25 mouse cellular contexts compared by ENCODE assay signal in genomic region chr3:115515645-115516044, GRCm38 (mm10).
DNase-seq lines count a peak whose midpoint lies in the region; ATAC-seq and TF ChIP-seq lines count a peak whose summit lies in the region.
"Had no signal": no experiment of that assay in that cellular context is flagged by ENCODE, and none has a peak within 500 bp of the region (broad histone marks: within the 10 kb centered on the region; RNA-seq: fewer than 3 reads in every experiment).

No protein-coding gene starts in this region.

- no peaks in the 10 kb centered on the region for H3K9me3 ChIP-seq in forebrain, embryonic 13.5 days (replicated peaks)
- H3K9me3 ChIP-seq in forebrain, embryonic 11.5 days (ENCODE audit: control insufficient read depth, low read length) = no peaks in the 10 kb centered on the region
- no peaks in the 10 kb centered on the region for H3K9me3 ChIP-seq in forebrain, embryonic 15.5 days
- H3K9me3 ChIP-seq in forebrain, embryonic 10.5 days = no peaks in the 10 kb centered on the region
- no peaks in the 10 kb centered on the region for H3K9me3 ChIP-seq in forebrain, postnatal 0 days (ENCODE audit: low read length)
- H3K9me3 ChIP-seq: embryonic facial prominence, embryonic 12.5 days; G1E had no signal

- TF ChIP-seq CTCF in forebrain, postnatal 0 days (IDR thresholded peaks at IDR 0.05; ENCODE audit: low read depth) = no peak
- no peak for TF ChIP-seq CTCF in left cerebral cortex, adult 2 months (IDR thresholded peaks at IDR 0.05)

- no peak overlapping the region for H3K4me3 ChIP-seq in forebrain, embryonic 13.5 days
- H3K4me3 ChIP-seq in forebrain, embryonic 11.5 days (ENCODE audit: low read depth, low read length) = no peak overlapping the region
- no peak overlapping the region for H3K4me3 ChIP-seq in forebrain, embryonic 15.5 days
- no peak overlapping the region for H3K4me3 ChIP-seq in forebrain, embryonic 10.5 days
- H3K4me3 ChIP-seq in forebrain, postnatal 0 days (ENCODE audit: low read depth, low read length) = no peak overlapping the region
- no peak overlapping the region for H3K4me3 ChIP-seq in left cerebral cortex, adult 2 months
- H3K4me3 ChIP-seq: embryonic facial prominence, embryonic 12.5 days had no signal

- no peak overlapping the region for H3K4me2 ChIP-seq in forebrain, embryonic 13.5 days
- H3K4me2 ChIP-seq in forebrain, embryonic 11.5 days (ENCODE audit: low read depth, low read length, severe bottlenecking) = no peak overlapping the region
- no peak overlapping the region for H3K4me2 ChIP-seq in forebrain, embryonic 15.5 days (replicated peaks)
- H3K4me2 ChIP-seq in forebrain, postnatal 0 days (ENCODE audit: low read depth) = no peak overlapping the region
- H3K4me2 ChIP-seq: embryonic facial prominence, embryonic 12.5 days had no signal

- 73% methylated on average over 4 of the region's 4 CpGs for WGBS in forebrain, embryonic 13.5 days
- 88% methylated on average over 4 of the region's 4 CpGs for WGBS in forebrain, embryonic 11.5 days
- 44% methylated on average over 4 of the region's 4 CpGs for WGBS in forebrain, embryonic 15.5 days
- WGBS in forebrain, embryonic 10.5 days = 90% methylated on average over 4 of the region's 4 CpGs
- 45% methylated on average over 4 of the region's 4 CpGs for WGBS in forebrain, postnatal 0 days

- no peaks in the 10 kb centered on the region for H3K36me3 ChIP-seq in forebrain, embryonic 13.5 days (ENCODE audit: poor library complexity, severe bottlenecking)
- H3K36me3 ChIP-seq in forebrain, embryonic 11.5 days (ENCODE audit: control insufficient read depth, insufficient read depth, low read length) = no peaks in the 10 kb centered on the region
- no peaks in the 10 kb centered on the region for H3K36me3 ChIP-seq in forebrain, embryonic 15.5 days
- H3K36me3 ChIP-seq in forebrain, embryonic 10.5 days (replicated peaks) = no peaks in the 10 kb centered on the region
- no peaks in the 10 kb centered on the region for H3K36me3 ChIP-seq in forebrain, postnatal 0 days (ENCODE audit: insufficient read depth)
- H3K36me3 ChIP-seq: embryonic facial prominence, embryonic 12.5 days; G1E had no signal

- no peaks in the 10 kb centered on the region for H3K4me1 ChIP-seq in forebrain, embryonic 13.5 days
- no peaks in the 10 kb centered on the region for H3K4me1 ChIP-seq in forebrain, embryonic 11.5 days (replicated peaks; ENCODE audit: control insufficient read depth, insufficient read depth, low read length)
- H3K4me1 ChIP-seq in forebrain, embryonic 15.5 days = no peaks in the 10 kb centered on the region
- no peaks in the 10 kb centered on the region for H3K4me1 ChIP-seq in forebrain, embryonic 10.5 days
- H3K4me1 ChIP-seq in forebrain, postnatal 0 days (ENCODE audit: insufficient read depth) = no peaks in the 10 kb centered on the region
- H3K4me1 ChIP-seq: embryonic facial prominence, embryonic 12.5 days had no signal

- no peak overlapping the region for H3K27ac ChIP-seq in forebrain, embryonic 13.5 days
- no peak overlapping the region for H3K27ac ChIP-seq in forebrain, embryonic 11.5 days (ENCODE audit: low read depth, low read length)
- no peak overlapping the region for H3K27ac ChIP-seq in forebrain, embryonic 15.5 days (replicated peaks)
- H3K27ac ChIP-seq in forebrain, embryonic 10.5 days = no peak overlapping the region
- H3K27ac ChIP-seq in forebrain, postnatal 0 days (ENCODE audit: low read depth, low read length) = no peak overlapping the region
- H3K27ac ChIP-seq in left cerebral cortex, adult 2 months = no peak overlapping the region
- H3K27ac ChIP-seq: embryonic facial prominence, embryonic 12.5 days had no signal

- H3K9ac ChIP-seq in forebrain, embryonic 13.5 days = no peak overlapping the region
- no peak overlapping the region for H3K9ac ChIP-seq in forebrain, embryonic 11.5 days (ENCODE audit: low read length)
- H3K9ac ChIP-seq in forebrain, embryonic 15.5 days (replicated peaks) = no peak overlapping the region
- no peak overlapping the region for H3K9ac ChIP-seq in forebrain, postnatal 0 days
- H3K9ac ChIP-seq: embryonic facial prominence, embryonic 12.5 days had no signal

- no peaks in the 10 kb centered on the region for H3K27me3 ChIP-seq in forebrain, embryonic 13.5 days
- no peaks in the 10 kb centered on the region for H3K27me3 ChIP-seq in forebrain, embryonic 11.5 days (ENCODE audit: control insufficient read depth, insufficient read depth, low read length)
- no peaks in the 10 kb centered on the region for H3K27me3 ChIP-seq in forebrain, embryonic 15.5 days
- no peaks in the 10 kb centered on the region for H3K27me3 ChIP-seq in forebrain, embryonic 10.5 days (ENCODE audit: poor library complexity, severe bottlenecking)
- no peaks in the 10 kb centered on the region for H3K27me3 ChIP-seq in forebrain, postnatal 0 days (ENCODE audit: insufficient read depth, low read length)
- H3K27me3 ChIP-seq: CH12.LX; embryonic facial prominence, embryonic 12.5 days; Patski had no signal

- intact Hi-C loops in left cerebral cortex, adult 2 months (cut with DNase I) = no loop called here

- DNase-seq in forebrain, embryonic 11.5 days (ENCODE audit: low spot score) = no peak
- no peak for DNase-seq in forebrain, embryonic 10.5 days (ENCODE audit: extremely low spot score, low spot score)
- no peak for DNase-seq in forebrain, postnatal 0 days
- DNase-seq in retina, postnatal 1 day = peak; percentile 32
- no peak for DNase-seq in left cerebral cortex, adult 2 months (ENCODE audit: extremely low spot score in 1 of 2, low spot score in 2 of 2)
- DNase-seq in right cerebral cortex, postnatal 10 days (ENCODE audit: low spot score in 2 of 2) = no peak
- DNase-seq: adrenal gland, adult 8-10 months; adrenal gland, postnatal 14 days; adrenal gland, postnatal 36 days; B cell, adult 2 months; cerebellum, adult 11 months; cerebellum, adult 18-20 months; cerebellum, adult 8-10 months; cerebellum, adult 9-11 months; cerebellum, postnatal 14 days; cerebellum, postnatal 36 days; embryo, embryonic 11 days had no signal

- peak; percentile 37; the same call in 1 of the 2 replicates for ATAC-seq in forebrain, embryonic 13.5 days
- ATAC-seq in forebrain, embryonic 11.5 days (replicated peaks; ENCODE audit: low FRiP score) = no peak
- ATAC-seq in forebrain, embryonic 15.5 days (replicated peaks) = 0 out of 2 replicates have a peak, but pooled peaks have one; percentile 55
- peak; percentile 82 for ATAC-seq in forebrain, postnatal 0 days
- ATAC-seq: activated CD4-positive, CD25-positive, alpha-beta regulatory T cell, adult 4 months; CD4-positive, CD25-positive, alpha-beta regulatory T cell, adult 4 months; Patski had no signal
